Mouse (Mus musculus): Measurements from ENCODE around the gene Alg9.

The Alg9 gene

DNA sequence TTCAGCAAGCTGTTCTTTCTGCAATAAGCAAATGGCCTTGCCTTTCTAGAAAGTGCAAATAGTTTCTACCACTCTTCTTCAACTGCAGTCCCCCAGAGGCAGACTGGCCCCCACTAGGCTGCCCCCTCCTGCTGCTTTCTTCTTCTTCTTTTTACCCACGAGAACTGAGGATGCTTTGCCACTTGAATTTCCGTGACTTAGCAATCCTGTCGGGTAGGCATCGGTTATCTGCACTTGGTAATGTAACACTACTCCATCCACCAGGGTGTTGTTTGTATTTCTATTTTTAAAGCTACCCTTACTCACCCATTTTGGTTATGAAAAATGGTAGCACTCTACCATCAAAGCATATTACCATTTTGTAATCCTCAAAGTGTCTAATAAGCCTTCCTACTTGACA lies 115.1 kb downstream of the Alg9 start:
- no peak for DNase-seq

DNA sequence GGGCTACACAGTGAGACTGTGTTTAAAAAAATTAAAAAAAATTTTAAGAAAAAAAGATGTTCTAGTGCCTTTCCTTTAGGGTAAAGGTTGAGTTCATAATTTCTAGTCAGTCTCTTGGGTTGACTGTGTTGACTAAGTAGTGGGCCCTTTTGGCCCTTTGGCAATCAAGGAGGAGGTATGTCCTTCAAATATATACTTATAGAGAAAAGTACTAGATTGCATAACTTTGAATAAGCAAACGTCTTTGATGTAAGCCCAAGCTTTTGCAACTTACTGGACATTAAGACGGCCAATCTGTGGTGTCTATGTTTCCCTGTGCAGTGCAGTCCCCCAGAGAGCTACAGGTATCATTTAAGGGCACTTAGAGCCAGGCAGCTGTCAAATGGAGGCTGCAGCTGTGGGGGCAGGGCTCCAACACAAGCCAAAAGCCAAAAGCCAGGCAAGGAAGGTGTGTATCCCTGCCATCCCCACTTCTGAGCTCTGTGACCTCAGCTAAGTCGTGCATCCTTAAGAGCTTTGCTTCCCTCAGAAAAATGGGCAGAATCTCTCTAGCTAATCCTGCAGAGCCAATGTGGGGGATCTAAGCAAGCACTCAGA lies 115.8 kb downstream of the Alg9 start:
- no peak for DNase-seq
